Mouse (Mus musculus) bone marrow, adult 2 months (tissue): ENCODE measurements around the gene Lgals3.

Experiments
- CTCF ChIP-seq: fragments of 200-500 bp; IDR thresholded peaks from 2 replicates; pipeline ENCODE4 v1.5.1; 2011; ENCODE audit warnings: low read length, control low read depth; ENCODE audit not compliant: control insufficient read depth, insufficient read depth
- POLR2A ChIP-seq: fragments of 200-500 bp; IDR thresholded peaks from 2 replicates; pipeline ENCODE4 v1.6.1; 2011; ENCODE audit warnings: low read depth, mild to moderate bottlenecking, control low read depth, low read length, borderline replicate concordance; ENCODE audit not compliant: control insufficient read depth

- no peak for TF ChIP-seq CTCF
- no peak for TF ChIP-seq POLR2A
These were observed 9.0 kb downstream of the Lgals3 start for GRCm38 (mm10) chr14:47376526-47376925.
